9 mouse cellular contexts compared by ENCODE assay signal in genomic region chr14:72886935-72887369, GRCm38 (mm10).
DNase-seq lines count a peak whose midpoint lies in the region; ATAC-seq and TF ChIP-seq lines count a peak whose summit lies in the region.
"Had no signal": no experiment of that assay in that cellular context is flagged by ENCODE, and none has a peak within 500 bp of the region (broad histone marks: within the 10 kb centered on the region; RNA-seq: fewer than 3 reads in every experiment).

No protein-coding gene starts in this region.

- no peak for TF ChIP-seq POLR2A in heart, adult 2 months (IDR thresholded peaks at IDR 0.05; ENCODE audit: insufficient read depth, low read depth, low read length)

- no peaks in the 10 kb centered on the region for H3K79me2 ChIP-seq in heart, adult 2 months (replicated peaks; ENCODE audit: control insufficient read depth, insufficient read depth, low read length)

- H3K4me2 ChIP-seq in lung, postnatal 0 days (replicated peaks; ENCODE audit: low read depth, low read length) = peak overlapping the region; percentile 37
- H3K4me2 ChIP-seq: hindbrain, embryonic 15.5 days had no signal

- WGBS in heart, adult 2 months = 22% methylated on average over 12 of the region's 12 CpGs
- 20% methylated on average over 12 of the region's 12 CpGs for WGBS in lung, postnatal 0 days

- H3K27ac ChIP-seq in heart, adult 2 months = peak overlapping the region; percentile 48
- no peak overlapping the region for H3K27ac ChIP-seq in lung, postnatal 0 days (ENCODE audit: low read length)
- H3K27ac ChIP-seq: hindbrain, embryonic 15.5 days had no signal

- no peaks in the 10 kb centered on the region for H3K36me3 ChIP-seq in heart, adult 2 months (ENCODE audit: control insufficient read depth, insufficient read depth, low read length)
- H3K36me3 ChIP-seq in lung, postnatal 0 days (ENCODE audit: insufficient read depth, low read length) = no peaks in the 10 kb centered on the region
- H3K36me3 ChIP-seq: hindbrain, embryonic 15.5 days had no signal

- H3K9ac ChIP-seq in heart, adult 2 months (ENCODE audit: low read depth, low read length) = no peak overlapping the region
- no peak overlapping the region for H3K9ac ChIP-seq in lung, postnatal 0 days (replicated peaks; ENCODE audit: low read depth)
- H3K9ac ChIP-seq: hindbrain, embryonic 15.5 days had no signal

- no peaks in the 10 kb centered on the region; the same call in 1 of the 2 replicates for H3K27me3 ChIP-seq in heart, adult 2 months (ENCODE audit: control insufficient read depth, insufficient read depth, low read length)
- no peaks in the 10 kb centered on the region for H3K27me3 ChIP-seq in lung, postnatal 0 days (replicated peaks; ENCODE audit: insufficient read depth, low read length)
- H3K27me3 ChIP-seq: hindbrain, embryonic 15.5 days had no signal

- no peaks in the 10 kb centered on the region for H3K4me1 ChIP-seq in heart, adult 2 months (ENCODE audit: control insufficient read depth, insufficient read depth, low read length)
- H3K4me1 ChIP-seq in lung, postnatal 0 days (ENCODE audit: insufficient read depth, low read depth, low read length) = no peaks in the 10 kb centered on the region
- H3K4me1 ChIP-seq: hindbrain, embryonic 15.5 days had no signal

- TF ChIP-seq EP300 in heart, adult 2 months (IDR thresholded peaks at IDR 0.05; ENCODE audit: insufficient read depth, low read depth, low read length) = no peak
- peak; percentile 60; the same call in 1 of the 2 replicates for TF ChIP-seq EP300 in lung, postnatal 0 days (IDR thresholded peaks at IDR 0.05)

- DNase-seq in heart, adult 11 months = peak; percentile 95
- DNase-seq in heart, postnatal 14 days = no peak
- peak; percentile 56 for DNase-seq in MN1 (ENCODE audit: low spot score)
- DNase-seq in heart, adult 2 months = peak; percentile 36 to 51
- peak; percentile 87 for DNase-seq in lung, postnatal 0 days (ENCODE audit: low spot score)
- DNase-seq in B cell, adult 2 months = no peak
- DNase-seq in testis, postnatal 14 days (ENCODE audit: low spot score) = no peak
- DNase-seq in adrenal gland, postnatal 10 days = no peak

- H3K4me3 ChIP-seq in heart, adult 2 months = no peak overlapping the region
- no peak overlapping the region for H3K4me3 ChIP-seq in lung, postnatal 0 days (ENCODE audit: low read depth, low read length)
- H3K4me3 ChIP-seq: hindbrain, embryonic 15.5 days had no signal

- no peaks in the 10 kb centered on the region for H3K9me3 ChIP-seq in lung, postnatal 0 days (ENCODE audit: low read length)
- H3K9me3 ChIP-seq: hindbrain, embryonic 15.5 days had no signal

- ATAC-seq in lung, postnatal 0 days = peak; percentile 84

- intact Hi-C loops in heart, postnatal 14 days (cut with DNase I) = no loop called here
- intact Hi-C loops in heart, adult 2 months (cut with DNase I) = no loop called here

- TF ChIP-seq CTCF in heart, adult 2 months (IDR thresholded peaks at IDR 0.05) = no peak
- no peak for TF ChIP-seq CTCF in lung, postnatal 0 days (IDR thresholded peaks at IDR 0.05)

Comparison
In these comparisons a context has a peak if more than half of its experiments do, and no peak if none do; other contexts are left out.
1. DNase-seq: peak in heart, adult 11 months (single experiment), MN1 (single experiment), heart, adult 2 months (2 of 2) and lung, postnatal 0 days (single experiment); none in heart, postnatal 14 days (0 of 2), B cell, adult 2 months (0 of 2), testis, postnatal 14 days (single experiment) and adrenal gland, postnatal 10 days (single experiment).